Mouse (Mus musculus) gastrocnemius, postnatal 4 days (tissue): ENCODE measurements at regions not wholly inside any gene's neighbourhood (a gene's known extent, or its start where the extent isn't known, plus 50 kb on each side); places are given as distances from the start of the nearest gene placed in this dataset.

ENCODE experiments used
- DNase-seq, 2 experiments: peaks; one replicate each; pipeline ENCODE4 v3.0.0; 2021 to 2022; ENCODE audit warnings: low spot score in 2 of 2, mixed read lengths in 2 of 2

GRCm38 (mm10) chr4:131267760-131268159 is 323.6 kb downstream of the Matn1 start:
- DNase-seq, result peak in 1 of 2 experiments; percentile 38

DNA sequence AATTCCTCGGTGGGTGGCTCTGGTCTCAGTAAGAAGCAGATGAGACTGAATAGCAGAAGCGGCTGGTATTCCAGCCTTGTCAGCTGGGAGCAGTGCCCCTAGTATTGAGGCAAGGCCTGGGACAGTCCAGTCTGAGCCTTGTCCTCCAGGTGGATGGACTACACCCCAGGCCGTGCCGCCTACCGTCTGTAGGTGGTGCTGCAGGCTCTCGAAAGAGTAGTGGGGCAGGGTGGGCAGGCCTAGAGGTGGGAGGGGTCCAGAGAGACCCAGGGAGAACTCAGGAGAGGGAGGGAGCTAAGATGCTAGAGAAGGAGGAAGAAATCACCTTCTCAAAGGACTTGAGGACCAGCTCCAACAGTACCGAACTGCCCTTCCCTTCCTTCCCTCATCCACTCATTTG is 326.0 kb downstream of the Matn1 start:
- DNase-seq, result no peak

DNA sequence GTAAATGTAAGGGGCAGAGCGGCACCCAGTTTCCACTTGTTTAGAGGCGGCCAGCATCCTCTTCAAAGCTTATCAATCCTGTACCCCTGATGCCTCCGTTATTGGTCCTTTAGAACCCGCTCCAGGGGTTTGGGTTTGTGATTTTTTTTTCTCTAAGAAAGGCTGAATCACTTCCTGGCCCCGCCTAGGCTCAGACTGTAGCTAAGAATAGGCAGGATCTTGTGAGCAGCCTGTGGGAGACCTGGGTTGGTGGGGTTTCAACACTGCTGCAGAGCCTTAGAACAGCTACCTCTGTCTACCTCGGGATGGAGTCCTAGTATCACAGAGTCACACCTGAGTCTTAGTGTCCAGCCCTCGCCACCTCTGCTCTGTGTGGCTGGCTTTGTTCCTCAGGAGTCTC is 327.9 kb downstream of the Matn1 start:
- no peak for DNase-seq

DNA sequence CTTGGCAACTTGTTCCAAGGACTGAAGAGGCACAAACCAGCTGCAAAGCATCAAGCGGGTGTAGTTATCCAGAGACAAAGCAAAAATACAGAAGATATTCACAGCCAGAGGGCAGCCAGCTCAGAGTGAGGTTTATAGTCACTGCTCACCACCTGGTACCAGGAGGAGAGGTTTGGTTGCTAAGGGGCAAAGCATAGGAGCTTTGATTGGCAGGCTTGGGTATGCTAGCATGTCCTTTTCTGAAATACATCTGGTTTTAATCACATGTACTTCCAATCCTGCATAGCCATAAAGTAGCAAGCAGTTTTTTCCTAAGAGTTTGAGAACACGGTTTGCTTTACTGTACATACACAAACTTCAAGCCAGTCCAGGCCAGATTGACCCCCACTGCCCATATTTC is 349.4 kb downstream of the Matn1 start:
- no peak for DNase-seq

DNA sequence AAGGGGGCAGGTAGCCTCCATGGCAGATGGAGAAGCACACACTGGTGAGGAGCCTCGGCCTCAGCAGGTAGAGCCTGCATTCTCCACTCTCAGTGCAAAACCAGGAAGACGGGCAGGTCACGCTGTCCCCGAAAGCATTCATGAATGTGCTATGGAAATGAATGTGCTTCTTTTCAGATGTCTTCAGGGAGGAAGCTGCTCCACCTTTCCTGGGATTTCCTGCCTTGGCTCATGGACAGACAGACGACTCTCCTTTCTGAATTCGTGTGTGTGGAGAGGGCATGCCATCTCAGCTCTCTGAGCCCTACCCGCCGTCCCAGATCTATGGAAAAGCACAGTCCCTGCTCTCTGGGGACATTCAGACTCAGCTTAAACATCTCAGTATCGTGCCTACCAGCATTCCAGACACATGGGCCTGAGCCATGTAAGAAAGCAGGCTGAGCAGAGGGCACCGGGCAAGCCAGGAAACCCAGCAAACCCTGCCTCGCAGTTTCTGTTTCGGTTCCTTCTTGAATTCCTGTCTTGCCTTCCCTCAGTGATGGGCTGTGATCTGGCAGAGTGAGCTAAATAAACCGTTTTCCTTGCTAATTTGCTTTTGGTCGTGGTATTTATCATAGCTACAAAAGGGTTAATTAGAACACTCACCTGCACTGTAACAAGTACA is 354.0 kb downstream of the Matn1 start:
- DNase-seq, result no peak

DNA sequence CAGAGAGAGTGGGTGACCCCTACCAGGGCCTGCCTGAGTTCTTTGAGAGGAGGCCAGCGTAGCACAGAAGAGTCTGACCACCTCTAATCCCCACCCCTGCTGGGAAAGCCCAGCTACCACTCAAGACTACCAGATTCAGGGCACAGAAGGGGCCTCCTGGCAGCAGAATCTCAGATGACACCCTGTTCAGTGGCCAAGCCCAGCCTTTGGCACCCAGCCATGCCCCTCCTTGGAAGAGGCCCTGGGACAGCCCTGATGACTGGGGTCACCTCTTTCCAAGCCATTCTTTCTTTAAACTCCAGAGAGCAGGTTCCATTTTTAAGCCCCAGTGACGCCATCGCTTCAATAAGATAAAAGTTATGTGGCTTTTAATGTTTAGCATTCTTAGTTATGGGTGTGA is 359.8 kb downstream of the Matn1 start:
- no peak for DNase-seq

DNA sequence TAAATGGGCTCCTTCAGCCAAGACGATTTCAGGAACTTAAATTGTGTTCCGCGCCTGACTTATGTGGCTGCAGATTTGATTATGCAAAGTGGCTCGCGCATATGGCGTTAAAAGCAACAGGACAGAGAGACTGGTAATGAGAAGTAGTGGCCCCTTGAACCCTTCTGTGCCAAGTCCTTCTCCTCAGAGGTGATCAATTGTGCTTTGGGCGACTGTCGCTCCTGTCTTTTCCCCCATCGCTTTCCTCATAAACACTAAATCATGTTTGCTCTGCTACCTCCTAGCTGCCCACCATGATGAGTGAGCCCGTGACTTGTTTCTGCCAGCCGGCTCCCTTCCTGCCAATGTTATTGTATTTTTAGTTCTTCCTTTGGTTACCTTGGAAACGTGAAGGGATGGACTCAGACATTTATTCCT is 360.2 kb downstream of the Matn1 start:
- DNase-seq, result no peak

DNA sequence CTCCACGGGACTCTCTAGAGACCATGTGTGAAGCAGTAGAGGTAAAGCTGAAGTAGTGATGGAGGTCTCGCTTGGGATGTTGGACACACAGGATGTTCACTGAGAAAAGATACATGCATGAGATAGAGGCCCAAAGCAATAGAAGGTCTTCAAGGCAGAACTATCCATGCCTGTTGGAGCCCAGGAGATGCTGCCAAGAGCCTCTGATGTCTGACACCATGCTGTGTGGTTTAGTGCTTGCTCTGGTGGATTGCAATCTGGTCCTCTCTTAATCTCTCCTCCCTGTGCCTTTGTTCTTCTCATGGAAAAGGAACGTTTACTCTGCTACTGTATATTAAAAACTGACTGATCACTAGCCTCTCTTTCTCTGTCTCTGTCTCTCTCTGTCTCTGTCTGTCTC is 370.0 kb downstream of the Matn1 start:
- DNase-seq, result no peak

GRCm38 (mm10) chr4:131316041-131316440 is 371.9 kb downstream of the Matn1 start:
- no peak for DNase-seq

DNA sequence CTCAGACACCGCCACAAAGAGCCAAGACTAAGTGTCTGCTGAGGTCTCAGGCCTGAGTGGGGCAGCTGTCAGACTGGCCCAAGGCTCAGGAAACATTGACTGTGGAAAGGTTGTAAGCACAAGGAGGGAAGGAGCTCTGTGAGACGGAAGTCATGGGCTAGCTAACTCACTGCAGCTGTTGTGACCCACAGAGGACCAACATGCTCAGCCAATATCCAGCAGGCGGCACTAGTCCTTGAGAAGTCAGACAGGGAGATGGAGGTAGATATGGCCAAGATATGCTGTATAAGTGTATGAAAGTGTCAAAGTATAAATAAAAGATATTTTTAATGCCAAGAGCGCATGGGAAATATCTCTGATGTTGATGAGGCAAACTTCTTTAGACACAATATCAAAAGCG is 378.1 kb downstream of the Matn1 start:
- no peak for DNase-seq

GRCm38 (mm10) chr4:131324486-131324885 is 380.3 kb downstream of the Matn1 start:
- DNase-seq, result no peak

DNA sequence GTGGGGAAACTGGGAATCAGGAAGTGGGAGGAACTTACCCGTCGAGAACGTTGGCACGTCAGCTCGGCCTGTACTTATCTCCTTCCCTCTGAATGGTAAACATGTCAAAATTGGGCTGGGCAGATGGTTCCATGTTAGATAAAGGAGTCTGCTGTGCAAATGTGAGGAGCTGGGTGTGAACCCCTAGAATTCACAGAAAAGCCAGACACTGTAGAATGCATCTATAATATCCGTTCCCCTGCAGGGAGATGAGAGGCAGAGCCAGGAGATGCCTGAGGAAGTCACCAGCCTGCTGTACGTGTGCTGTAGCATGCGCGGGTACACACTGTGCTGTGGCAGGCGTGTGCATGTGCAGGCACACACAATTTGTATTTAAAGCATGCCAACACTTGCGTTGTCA is 381.0 kb downstream of the Matn1 start:
- DNase-seq, result no peak

DNA sequence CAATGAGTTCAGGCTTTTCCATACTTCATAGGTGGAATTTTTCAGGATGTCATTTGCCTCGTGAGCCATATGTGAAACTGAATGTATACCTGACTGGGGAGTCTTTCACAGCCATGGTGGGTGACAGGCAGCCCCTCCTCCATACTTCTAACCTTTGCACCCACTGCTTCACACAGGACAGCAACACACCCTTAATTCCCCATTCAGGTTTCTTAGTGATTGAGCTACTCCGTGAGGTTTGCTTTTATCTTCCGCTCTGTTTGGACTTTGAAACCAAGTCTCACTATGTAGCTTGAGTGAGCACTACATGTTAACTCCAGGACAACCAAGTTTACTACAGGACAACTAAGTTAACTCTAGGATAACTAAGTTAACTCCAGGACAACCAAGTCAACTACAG is 381.4 kb downstream of the Matn1 start:
- DNase-seq, result no peak

DNA sequence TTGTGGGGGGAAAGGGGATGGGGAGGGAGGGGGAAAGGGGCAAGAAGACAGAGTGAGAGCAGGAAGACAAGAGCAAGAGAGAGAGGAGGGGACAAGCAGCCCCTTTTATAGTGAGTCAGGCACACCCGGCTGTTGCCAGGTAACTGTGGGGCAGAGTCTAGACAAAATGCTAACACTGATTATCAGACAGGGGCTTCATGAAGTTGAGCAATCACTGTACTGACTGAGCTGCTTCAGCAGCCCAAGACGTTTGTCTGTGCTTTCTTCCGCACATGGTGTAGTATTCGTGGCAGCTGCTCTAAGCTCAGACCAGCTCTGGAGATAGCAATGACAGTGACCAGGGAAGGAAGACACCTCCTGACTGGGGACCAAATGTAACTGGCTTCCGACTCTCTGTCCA is 385.2 kb downstream of the Matn1 start:
- no peak for DNase-seq

DNA sequence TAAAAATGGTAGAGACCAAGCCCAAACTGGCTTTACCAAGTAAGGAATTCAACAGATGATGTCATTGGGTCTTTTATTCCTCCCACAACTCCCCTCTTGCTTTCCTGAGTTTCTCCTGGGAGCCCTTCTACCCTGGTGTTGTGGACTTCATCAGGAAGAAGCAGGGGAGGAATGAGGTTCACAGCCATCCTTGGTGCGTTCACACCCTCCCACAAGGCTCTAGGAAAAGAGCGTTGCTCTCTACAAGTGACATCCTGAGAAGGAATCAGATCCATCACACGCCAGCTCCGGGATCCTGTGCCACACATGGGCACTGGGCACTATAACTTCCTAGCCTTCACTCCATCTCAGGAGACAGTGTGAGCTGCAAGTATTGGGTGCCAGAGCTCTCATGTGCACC is 387.5 kb downstream of the Matn1 start:
- DNase-seq, result no peak

GRCm38 (mm10) chr4:131336801-131337200 is 392.6 kb downstream of the Matn1 start:
- DNase-seq, result no peak

DNA sequence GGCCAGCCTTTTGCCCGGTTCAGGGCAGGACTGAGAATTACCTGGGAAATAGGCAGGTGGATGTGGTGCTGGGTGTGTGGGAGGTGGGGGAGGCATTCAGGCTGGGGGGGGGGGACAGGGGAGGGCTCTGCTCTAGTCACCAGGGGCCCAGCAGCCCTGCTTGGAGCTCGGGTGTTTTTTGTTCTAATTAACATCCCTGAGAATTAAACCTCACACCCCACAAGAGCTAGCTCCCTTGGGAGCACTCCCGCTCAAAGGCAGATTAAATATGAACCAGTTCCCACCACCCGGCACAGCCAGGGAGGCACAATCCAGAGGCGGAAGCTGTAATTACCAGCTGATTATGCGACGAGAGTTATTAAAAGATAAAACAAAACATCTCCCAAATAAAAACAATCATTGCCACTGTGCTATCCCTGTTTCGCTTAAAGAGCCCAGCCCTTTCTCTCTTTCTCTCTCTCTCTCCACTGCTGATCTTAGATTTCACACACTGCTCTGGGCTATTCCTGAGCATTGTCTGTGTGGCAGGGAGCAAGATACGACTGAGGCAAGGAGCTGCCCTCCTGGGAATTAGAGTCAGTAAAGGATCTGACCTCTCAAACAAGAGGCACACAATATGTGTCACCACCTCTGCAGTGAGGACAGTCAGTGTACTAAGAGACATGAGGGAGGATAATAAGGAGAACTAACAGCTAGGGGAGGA is 397.0 kb downstream of the Matn1 start:
- DNase-seq, result no peak

DNA sequence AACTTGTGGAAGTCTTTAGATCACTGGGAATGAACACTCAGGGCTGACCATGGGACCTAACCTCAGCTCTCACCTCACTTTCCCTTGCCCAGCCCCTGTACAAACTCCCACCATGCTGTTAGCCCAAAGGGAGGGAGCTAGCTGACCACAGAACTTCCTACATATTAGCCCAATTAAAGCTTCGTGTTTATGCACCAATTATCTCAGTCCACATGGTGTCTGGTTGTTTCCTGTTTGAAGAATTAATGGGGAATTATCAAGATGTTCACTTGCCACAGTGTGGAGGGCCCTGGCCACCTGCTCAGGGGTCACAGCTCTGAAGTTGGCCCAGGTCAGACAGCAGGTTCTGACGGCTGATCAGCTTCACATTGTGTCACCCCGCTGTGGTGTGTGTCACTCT is 402.5 kb downstream of the Matn1 start:
- DNase-seq, result no peak

DNA sequence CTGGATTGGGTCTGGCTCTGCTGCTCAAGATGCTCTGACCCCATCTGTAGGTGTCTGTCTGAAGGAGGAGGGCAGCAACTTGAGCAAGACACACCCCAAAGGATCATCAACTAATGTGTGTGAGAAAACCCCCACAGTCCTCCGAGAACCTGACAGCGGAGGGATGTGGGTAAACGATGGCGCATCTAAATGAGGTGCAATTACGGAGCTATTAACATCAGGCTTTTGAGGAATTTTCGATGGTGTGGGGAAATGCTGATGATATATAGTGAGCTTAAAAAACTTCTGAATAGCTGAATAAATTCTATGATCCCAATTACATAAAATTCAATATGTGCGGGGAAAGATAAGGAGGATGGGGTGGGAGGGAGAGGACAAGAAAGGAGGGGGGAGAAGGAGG is 406.1 kb downstream of the Matn1 start:
- DNase-seq, result no peak

DNA sequence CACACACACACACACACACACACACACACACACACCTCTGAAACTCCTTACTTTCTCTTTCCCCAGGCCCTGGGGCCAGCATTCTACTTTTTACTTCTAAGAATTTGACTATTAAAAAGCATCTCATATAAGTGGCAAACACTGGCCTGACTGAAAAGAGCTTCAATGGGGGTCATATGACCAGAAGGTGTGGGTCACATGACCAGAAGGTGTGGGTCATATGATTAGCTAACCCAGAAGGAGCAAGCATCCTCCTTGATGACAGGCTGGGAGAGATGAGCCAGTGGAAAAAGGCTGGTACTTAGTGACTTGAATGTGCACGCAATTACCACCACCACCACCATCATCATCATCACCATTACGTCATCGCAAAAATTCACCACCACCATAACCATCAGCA is 410.7 kb downstream of the Matn1 start:
- no peak for DNase-seq

DNA sequence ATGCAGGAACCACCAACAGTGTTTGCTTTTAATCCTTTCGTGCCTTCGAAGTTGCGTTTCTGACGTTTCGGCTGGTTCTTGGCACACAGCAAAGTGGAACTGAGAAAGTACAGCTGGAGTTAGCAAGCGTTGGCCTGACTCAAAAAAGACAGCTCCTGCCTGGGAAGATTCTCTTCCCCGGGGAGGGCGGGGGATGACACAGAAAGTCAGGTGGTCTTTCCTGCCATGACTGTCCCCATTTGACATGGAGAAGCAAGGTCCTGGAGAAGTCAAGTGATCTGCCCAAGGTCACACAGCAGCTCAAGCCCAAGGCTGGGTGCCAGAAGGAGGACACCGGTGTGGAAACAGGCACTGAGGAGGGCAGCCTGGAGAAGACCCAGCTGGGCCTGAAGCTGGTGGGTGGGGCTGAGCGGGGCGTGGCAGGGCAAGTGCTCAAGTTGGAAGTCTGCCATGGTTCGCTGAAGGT is 411.4 kb downstream of the Matn1 start:
- no peak for DNase-seq

- no peak for DNase-seq
Measured at GRCm38 (mm10) chr4:131356316-131356715, 412.1 kb downstream of the Matn1 start.

DNA sequence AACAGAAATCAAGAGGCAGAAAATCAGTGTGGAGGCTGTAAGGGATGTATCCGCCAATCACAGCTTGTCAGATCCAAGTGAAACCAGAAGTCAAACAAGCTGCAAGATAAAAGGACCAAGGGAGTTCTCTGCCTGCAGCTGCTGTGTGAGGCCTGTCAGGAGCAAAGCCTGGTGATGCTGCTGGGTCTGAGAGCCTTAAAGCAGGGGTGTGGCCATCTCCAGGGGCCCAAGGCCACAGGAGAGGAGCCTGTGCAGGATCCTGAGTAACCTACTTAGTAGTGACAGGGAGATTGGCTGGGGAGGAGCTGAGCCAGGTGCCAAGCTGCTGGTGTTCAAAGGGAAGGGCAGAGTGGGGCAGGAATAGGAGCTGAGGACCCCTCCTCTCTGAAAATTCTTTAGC is 418.8 kb downstream of the Matn1 start:
- no peak for DNase-seq
